Mouse (Mus musculus) G1E-ER4 (cell line): ENCODE results near the gene Vmn1r237. TPM values are rescaled to one million over a fixed set of nuclear protein-coding genes. Genes with fewer than 3 reads are reported as not detected.

Experiments
- GATA1 ChIP-seq: IDR thresholded peaks from one replicate; pipeline ENCODE4 v1.8.0; 2012; ENCODE audit warnings: low read length, inconsistent platforms
- polyA plus RNA-seq: library from polyadenylated mRNA; stranded (reverse); fragments of >175 nt; gene quantifications from 2 replicates; pipeline ENCODE4 v1.2.3, GENCODE M21; 2012

Vmn1r237 gene
- polyA plus RNA-seq: not detected in 2 replicates

- TF ChIP-seq GATA1: no peak
Measured at GRCm38 (mm10) chr17:21311565-21311964, at the start of gene Vmn1r237. Gene Vmn1r237, plus strand, starts transcription at chr17:21311865.

- no peak for TF ChIP-seq GATA1
Measured at GRCm38 (mm10) chr17:21272103-21272502, 39.6 kb upstream of the Vmn1r237 start.

GRCm38 (mm10) chr17:21282642-21283041 lies 29.0 kb upstream of the Vmn1r237 start, which contains the start of gene Vmn1r236:
Gene Vmn1r236, plus strand, starts transcription at chr17:21282942.
- no peak for TF ChIP-seq GATA1

- no peak for TF ChIP-seq GATA1
Measured at GRCm38 (mm10) chr17:21284395-21284794, 27.3 kb upstream of the Vmn1r237 start.

GRCm38 (mm10) chr17:21289695-21290094 lies 22.0 kb upstream of the Vmn1r237 start:
- TF ChIP-seq GATA1: no peak

Other genes starting within 250 kb of the Vmn1r237 start
- not detected in 2 replicates for gene Vmn1r234, start 85.8 kb upstream of the Vmn1r237 start, polyA plus RNA-seq
- gene Vmn1r235, start 55.5 kb upstream of the Vmn1r237 start, polyA plus RNA-seq: not detected in 2 replicates
- gene Vmn1r236, start 28.9 kb upstream of the Vmn1r237 start, polyA plus RNA-seq: not detected in 2 replicates
- not detected in 2 replicates for gene Zfp677, start 71.9 kb downstream of the Vmn1r237 start, polyA plus RNA-seq
- 0.13 and 0.31 TPM in 2 replicates for gene Zfp54, start 111.4 kb downstream of the Vmn1r237 start, polyA plus RNA-seq
- 0.25 and 0.39 TPM in 2 replicates for gene Zfp51, start 138.5 kb downstream of the Vmn1r237 start, polyA plus RNA-seq
- gene Zfp53, start 177.1 kb downstream of the Vmn1r237 start, polyA plus RNA-seq: 2.3 and 3.3 TPM in 2 replicates
- gene Zfp52, start 223.7 kb downstream of the Vmn1r237 start, polyA plus RNA-seq: 0.32 and 0.33 TPM in 2 replicates